Mouse (Mus musculus): Measurements from ENCODE around the gene Mybl2.

Gene Mybl2

DNA sequence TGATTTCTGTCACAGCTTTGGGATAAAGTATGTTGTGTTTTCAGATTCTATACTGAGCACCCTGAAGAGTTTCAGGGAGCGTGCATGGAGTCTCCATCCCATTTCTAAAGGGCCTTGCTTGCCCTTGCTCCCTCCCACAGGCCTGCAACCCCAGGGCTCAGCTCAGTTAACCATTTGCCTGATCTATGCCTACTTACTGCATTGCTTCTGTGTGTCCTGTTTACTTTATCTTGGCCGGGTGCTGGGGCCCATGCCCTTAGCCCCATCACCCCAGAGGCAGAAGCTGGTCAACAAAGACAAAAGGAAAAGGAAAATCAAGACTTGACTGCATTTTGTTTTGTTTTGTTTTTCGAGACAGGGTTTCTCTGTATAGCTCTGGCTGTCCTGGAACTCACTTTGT lies 17.1 kb downstream of the Mybl2 start:
- no peak for DNase-seq (ENCODE audit: low spot score)

- no peak for DNase-seq (ENCODE audit: low spot score)
Measured at GRCm38 (mm10) chr2:163073023-163073757, 18.7 kb downstream of the Mybl2 start.

- no peak for DNase-seq (ENCODE audit: low spot score)
Measured at GRCm38 (mm10) chr2:163074006-163074405, 19.5 kb downstream of the Mybl2 start.

DNA sequence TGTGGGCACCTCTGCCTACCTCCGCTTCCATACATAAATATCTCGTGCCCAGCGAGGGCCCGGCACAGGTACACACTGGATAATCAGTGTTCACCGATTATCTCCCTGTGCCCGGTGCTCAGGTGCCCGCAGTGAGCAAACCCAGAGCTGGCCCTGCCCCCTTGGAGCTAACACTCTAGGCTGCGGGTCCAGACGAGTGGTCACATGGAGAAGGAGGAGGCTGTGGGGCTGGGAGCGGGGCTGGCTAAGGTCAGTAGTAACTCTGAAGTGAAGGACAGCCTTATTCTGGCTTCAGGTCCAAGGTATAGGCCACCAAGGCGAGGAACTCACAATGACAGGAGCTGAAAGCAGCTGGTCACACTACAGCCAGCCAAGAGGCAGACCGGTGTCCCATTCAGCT lies 20.3 kb downstream of the Mybl2 start:
- DNase-seq (ENCODE audit: low spot score) = no peak

- no peak for DNase-seq (ENCODE audit: low spot score)
Measured at GRCm38 (mm10) chr2:163075234-163075633, 20.7 kb downstream of the Mybl2 start.

- no peak for DNase-seq (ENCODE audit: low spot score)
Measured at GRCm38 (mm10) chr2:163079041-163079440, 24.6 kb downstream of the Mybl2 start.

GRCm38 (mm10) chr2:163082591-163082990 lies 28.1 kb downstream of the Mybl2 start:
- DNase-seq (ENCODE audit: low spot score) = no peak

- no peak for DNase-seq (ENCODE audit: low spot score)
Measured at GRCm38 (mm10) chr2:163084519-163084918, 30.0 kb downstream of the Mybl2 start.

- no peak for DNase-seq (ENCODE audit: low spot score)
Measured at GRCm38 (mm10) chr2:163085047-163085446, 30.6 kb downstream of the Mybl2 start.

DNA sequence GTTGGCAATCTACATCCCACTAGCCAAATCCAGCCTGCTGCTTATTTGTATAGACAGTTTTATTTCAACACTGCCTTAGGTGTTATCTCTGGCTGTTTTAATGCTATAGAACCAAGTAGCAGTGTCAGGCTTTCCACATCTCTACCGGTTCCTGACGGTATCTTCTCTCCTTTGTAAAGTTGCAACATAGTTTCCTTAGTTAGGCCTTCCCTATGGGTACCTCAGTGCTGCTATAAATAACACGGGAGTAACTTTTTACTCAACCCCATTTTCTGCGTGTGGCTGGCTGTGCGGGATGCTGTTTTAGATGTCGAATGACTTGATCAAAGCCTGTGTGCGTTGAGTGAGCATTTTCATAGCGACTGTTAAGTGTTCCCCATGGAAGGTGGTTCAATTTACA lies 32.1 kb downstream of the Mybl2 start:
- DNase-seq (ENCODE audit: low spot score) = no peak

DNA sequence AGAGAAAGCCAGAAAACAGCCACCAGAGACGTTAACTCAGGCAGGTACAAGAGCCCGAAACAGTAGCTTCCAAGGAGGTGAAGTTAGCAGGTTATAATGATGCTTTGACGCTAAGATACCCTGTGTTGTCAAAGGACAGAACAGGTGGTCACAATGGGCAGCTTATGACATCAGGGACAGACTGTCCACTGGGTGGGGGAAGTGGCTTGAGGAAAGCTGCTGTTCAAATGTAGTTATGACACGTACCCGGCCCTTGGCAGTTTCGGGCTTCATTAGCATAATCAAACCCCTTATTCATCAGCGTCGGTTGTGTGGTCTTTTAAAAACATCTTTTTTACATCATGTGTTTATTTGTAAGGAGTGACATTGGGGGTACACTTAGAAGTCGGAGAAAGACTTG lies 33.2 kb downstream of the Mybl2 start, which contains the start of gene Gtsf1l:
Gene Gtsf1l (minus strand): TSS at position 128 of the 400 bp plus-strand sequence.
- DNase-seq (ENCODE audit: low spot score) = no peak

- no peak for DNase-seq (ENCODE audit: low spot score)
Measured at GRCm38 (mm10) chr2:163089475-163090123, 35.1 kb downstream of the Mybl2 start.

- DNase-seq (ENCODE audit: low spot score) = no peak
Measured at GRCm38 (mm10) chr2:163094909-163095308, 40.4 kb downstream of the Mybl2 start.

DNA sequence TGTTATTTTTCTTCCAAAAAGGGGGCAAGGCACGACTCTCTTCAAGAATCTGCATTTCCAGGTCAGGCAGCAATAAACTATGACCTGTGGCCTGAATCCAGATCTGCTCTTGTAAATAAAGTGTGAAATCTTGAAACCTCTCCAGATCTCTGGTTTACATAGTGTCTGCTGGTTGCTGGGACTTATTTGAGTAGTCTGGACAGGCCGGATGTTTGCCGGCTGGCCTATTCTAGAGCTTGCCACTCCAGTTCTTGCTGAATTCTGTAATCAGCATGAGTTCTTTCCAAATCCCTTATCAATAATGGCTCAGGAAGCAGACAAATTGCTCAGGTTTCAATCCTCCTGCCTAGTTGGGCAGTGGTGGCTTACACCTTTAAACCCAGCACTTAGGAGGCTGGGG lies 41.3 kb downstream of the Mybl2 start:
- no peak for DNase-seq (ENCODE audit: low spot score)

DNA sequence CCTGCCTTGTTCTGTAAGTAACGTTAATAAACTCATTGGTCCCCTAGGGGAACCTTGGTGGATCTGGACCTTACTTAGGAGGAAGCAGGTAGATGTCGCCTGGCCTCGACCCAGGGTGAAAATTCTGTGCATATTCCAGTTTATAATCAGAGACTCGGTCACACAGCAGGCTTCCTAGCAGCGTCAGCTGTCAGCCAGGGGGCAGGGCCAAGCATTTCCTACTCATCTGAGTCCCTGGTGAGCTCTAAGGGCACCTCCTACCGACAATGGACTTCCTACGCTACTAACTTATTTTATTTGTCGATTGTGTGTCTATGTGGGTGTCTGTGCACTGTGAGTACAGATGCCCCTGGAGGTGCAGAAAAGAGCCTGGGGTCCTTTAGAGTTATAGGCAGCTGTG lies 45.4 kb downstream of the Mybl2 start:
- DNase-seq (ENCODE audit: low spot score) = no peak

DNA sequence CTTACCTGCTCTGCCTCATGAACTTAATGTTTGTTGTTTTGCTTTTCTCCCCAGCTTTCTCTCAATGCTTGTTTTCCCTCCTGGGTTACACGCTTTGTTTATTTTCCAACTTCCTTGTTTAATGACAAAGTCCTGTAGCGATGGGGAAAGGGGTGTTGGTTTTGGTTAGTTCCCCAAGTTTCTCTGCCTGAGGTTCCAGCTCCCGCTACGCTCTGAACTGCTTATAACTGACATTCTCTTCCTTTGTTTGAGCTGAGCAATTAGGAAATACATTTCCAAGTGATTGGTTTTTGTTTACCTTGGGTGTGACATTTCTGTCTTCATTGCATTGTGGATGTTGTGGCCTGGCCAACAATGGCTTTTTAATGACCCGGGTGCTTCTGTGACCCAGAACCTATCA lies 46.1 kb downstream of the Mybl2 start:
- no peak for DNase-seq (ENCODE audit: low spot score)

DNA sequence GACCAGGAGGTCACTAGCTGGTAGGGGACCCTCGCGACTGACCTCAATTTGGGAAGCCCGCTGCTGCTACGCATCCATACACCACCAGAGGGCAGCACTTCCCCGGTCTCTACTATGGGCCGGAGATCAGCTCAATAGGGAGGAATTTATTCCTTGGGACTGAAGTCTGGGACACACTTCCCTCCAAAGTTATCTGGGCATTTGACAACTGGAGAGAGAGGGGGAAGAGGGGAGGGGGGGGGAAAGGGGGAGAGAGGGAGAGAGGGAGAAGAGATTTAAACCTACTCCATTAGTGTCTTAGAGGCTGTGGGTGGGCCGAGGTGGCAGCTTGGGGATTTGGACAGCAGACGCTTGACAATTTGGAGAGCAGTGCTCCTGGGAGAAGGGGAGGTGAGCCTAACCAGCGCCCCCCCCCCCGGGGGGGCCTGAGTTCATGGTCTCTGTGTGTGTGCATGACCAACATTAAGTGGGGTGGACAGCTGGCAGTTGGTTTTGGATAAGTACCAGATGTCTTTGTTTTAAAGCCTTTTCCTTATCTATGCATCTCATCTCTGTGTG lies 47.2 kb downstream of the Mybl2 start:
- peak; percentile 11 for DNase-seq (ENCODE audit: low spot score)

- DNase-seq (ENCODE audit: low spot score) = no peak
Measured at GRCm38 (mm10) chr2:163102216-163102615, 47.7 kb downstream of the Mybl2 start.

GRCm38 (mm10) chr2:163102900-163103653 lies 48.6 kb downstream of the Mybl2 start:
- no peak for DNase-seq (ENCODE audit: low spot score)

DNA sequence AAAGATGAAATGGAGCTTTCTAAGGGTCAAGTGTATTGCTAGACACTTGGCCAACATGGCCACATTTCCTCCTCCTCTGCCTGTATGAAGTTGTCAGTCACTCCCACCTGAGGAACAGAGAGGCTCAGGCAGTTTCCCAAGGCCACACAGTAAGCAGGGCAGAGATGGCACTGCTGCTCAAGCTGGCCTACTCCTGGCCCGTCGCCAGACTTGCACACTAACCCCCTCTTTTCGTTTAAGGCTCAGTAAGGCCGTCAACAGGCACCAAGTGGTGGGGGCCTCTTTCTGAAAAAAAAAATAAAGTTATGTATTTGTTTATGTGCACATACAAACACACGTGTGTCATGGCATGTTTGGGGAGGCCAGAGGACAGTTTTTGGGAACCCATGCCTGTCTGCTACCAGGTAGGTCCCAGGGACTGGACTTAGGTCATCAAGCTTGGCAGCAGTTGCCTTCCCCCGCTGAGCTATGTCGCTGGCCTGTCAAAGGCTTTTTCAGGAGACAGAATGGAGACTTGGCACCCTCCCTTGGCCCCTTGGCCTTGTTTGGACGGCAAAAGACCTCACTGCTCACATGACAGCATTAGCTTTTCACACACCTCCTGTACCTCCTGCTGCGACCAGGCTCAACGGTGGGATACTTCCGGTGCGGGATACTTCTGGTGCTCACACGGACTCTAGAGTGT lies 49.7 kb downstream of the Mybl2 start:
- no peak for DNase-seq (ENCODE audit: low spot score)

- DNase-seq (ENCODE audit: low spot score) = no peak
Measured at GRCm38 (mm10) chr2:163108385-163108784, 53.9 kb downstream of the Mybl2 start.

DNA sequence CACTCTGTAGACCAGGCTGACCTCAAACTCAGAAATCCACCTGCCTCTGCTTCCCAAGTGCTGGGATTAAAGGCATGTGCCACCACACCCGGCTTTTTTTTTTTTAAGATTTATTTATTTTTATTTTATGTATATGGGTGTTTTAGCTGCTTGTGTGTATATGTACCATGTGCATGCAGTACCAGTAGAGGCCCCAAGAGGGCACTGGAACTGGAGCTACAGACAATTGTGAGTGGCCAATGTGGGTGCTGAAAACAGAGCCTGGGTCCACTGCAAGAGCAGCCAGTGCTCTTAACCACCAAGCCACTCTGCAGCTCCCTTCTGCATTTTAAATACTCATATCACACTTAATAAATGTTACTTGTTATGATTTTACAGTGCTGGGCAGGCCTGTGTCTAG lies 56.2 kb downstream of the Mybl2 start:
- no peak for DNase-seq (ENCODE audit: low spot score)
